Mouse (Mus musculus) stomach, embryonic 15.5 days (tissue): Measurements from ENCODE around the gene Ccl4. TPM values are rescaled to one million over a fixed set of nuclear protein-coding genes. Genes with fewer than 3 reads are reported as not detected.

Experiments used
- ATAC-seq: fragments of 200-750 bp; cut with Nextera tagmentation; 2 replicates; pipeline ENCODE4 v1.8.0; 2017; ENCODE audit warnings: low read depth, moderate number of reproducible peaks, moderate TSS enrichment; ENCODE audit not compliant: insufficient read depth, low FRiP score
- H3K27ac ChIP-seq: fragments of 300-500 bp; sonication (generic); 2 replicates; pipeline ENCODE4 v1.5.1; 2015; ENCODE audit warnings: mild to moderate bottlenecking, inconsistent platforms
- H3K27me3 ChIP-seq: fragments of 300-500 bp; sonication (generic); replicated peaks from 2 replicates; pipeline ENCODE4 v1.6.1; 2015; ENCODE audit warnings: inconsistent platforms
- H3K36me3 ChIP-seq: fragments of 300-500 bp; sonication (generic); 2 replicates; pipeline ENCODE4 v1.6.1; 2015; ENCODE audit warnings: inconsistent platforms
- H3K4me1 ChIP-seq: fragments of 300-500 bp; sonication (generic); 2 replicates; pipeline ENCODE4 v1.6.1; 2015; ENCODE audit warnings: inconsistent platforms
- H3K4me2 ChIP-seq: fragments of 300-500 bp; sonication (generic); 2 replicates; pipeline ENCODE4 v1.6.1; 2015; ENCODE audit warnings: mild to moderate bottlenecking, inconsistent platforms
- H3K4me3 ChIP-seq: fragments of 300-500 bp; sonication (generic); replicated peaks from 2 replicates; pipeline ENCODE4 v1.5.1; 2015; ENCODE audit warnings: inconsistent platforms
- H3K9ac ChIP-seq: fragments of 300-500 bp; sonication (generic); 2 replicates; pipeline ENCODE4 v1.6.1; 2015; ENCODE audit warnings: inconsistent platforms
- H3K9me3 ChIP-seq: fragments of 300-500 bp; sonication (generic); 2 replicates; pipeline ENCODE4 v1.6.1; 2016; ENCODE audit warnings: inconsistent platforms
- WGBS: fragments of 180-500 bp; shearing (Covaris S2); methylation state at CpG from one replicate; pipeline ENCODE4 v1.1.7; 2015; 5-methylcytosine and 5-hydroxymethylcytosine counted together
- polyA plus RNA-seq: library from polyadenylated mRNA; unstranded; fragments of >200 nt; fragmentation: Nextera tagmentation; extraction: Ambion mirVana; gene quantifications from 2 replicates; pipeline ENCODE4 v1.2.1, GENCODE M21; 2015

The Ccl4 gene
- polyA plus RNA-seq, 1 experiment from 2014 or later, result 0.71 TPM

- H3K4me3 ChIP-seq, result no peak overlapping the region
- WGBS, result 67% methylated on average over 1 of the region's 1 CpGs
- no peak for ATAC-seq
Observed at GRCm38 (mm10) chr11:83689918-83690317, 27.5 kb downstream of the Ccl4 start.

GRCm38 (mm10) chr11:83692008-83692407 is 29.6 kb downstream of the Ccl4 start:
- WGBS, result 70% methylated on average over 1 of the region's 1 CpGs
- H3K27me3 ChIP-seq, result no peaks in the 10 kb centered on the region
- H3K4me2 ChIP-seq, result no peak overlapping the region
- H3K4me1 ChIP-seq, result no peaks in the 10 kb centered on the region
- H3K4me3 ChIP-seq, result no peak overlapping the region
- no peak overlapping the region for H3K9ac ChIP-seq
- ATAC-seq, result no peak
- H3K36me3 ChIP-seq, result no peaks in the 10 kb centered on the region
- H3K9me3 ChIP-seq, result no peaks in the 10 kb centered on the region
- H3K27ac ChIP-seq, result no peak overlapping the region

More at GRCm38 (mm10) chr11:83689918-83690317, 27.5 kb downstream of the Ccl4 start:
- no peaks in the 10 kb centered on the region for H3K9me3 ChIP-seq
- no peaks in the 10 kb centered on the region for H3K27me3 ChIP-seq
- no peaks in the 10 kb centered on the region for H3K4me1 ChIP-seq
- no peak overlapping the region for H3K27ac ChIP-seq
- H3K9ac ChIP-seq, result no peak overlapping the region
- H3K4me2 ChIP-seq, result no peak overlapping the region
- no peaks in the 10 kb centered on the region for H3K36me3 ChIP-seq

- no peaks in the 10 kb centered on the region for H3K9me3 ChIP-seq
- H3K36me3 ChIP-seq, result no peaks in the 10 kb centered on the region
- no peak within 1 kb of the TSS for H3K4me3 ChIP-seq
- H3K27me3 ChIP-seq, result no peaks in the 10 kb centered on the region
- H3K27ac ChIP-seq, result no peak within 1 kb of the TSS
- WGBS, result 17% methylated on average over 1 of the region's 1 CpGs
- no peak for ATAC-seq
- no peak within 1 kb of the TSS for H3K9ac ChIP-seq
- H3K4me2 ChIP-seq, result no peak within 1 kb of the TSS
- no peaks in the 10 kb centered on the region for H3K4me1 ChIP-seq
Observed at GRCm38 (mm10) chr11:83703705-83704104, 41.3 kb downstream of the Ccl4 start, which contains the start of gene Wfdc17. Gene Wfdc17, plus strand, starts transcription at chr11:83703991.

- no peak within 1 kb of the TSS for H3K4me2 ChIP-seq
- no peak within 1 kb of the TSS for H3K27ac ChIP-seq
- no peak within 1 kb of the TSS for H3K4me3 ChIP-seq
- H3K9ac ChIP-seq, result no peak within 1 kb of the TSS
- no peaks in the 10 kb centered on the region for H3K9me3 ChIP-seq
- H3K4me1 ChIP-seq, result no peaks in the 10 kb centered on the region
- 66% methylated on average over 4 of the region's 4 CpGs for WGBS
- ATAC-seq, result no peak
- no peaks in the 10 kb centered on the region for H3K36me3 ChIP-seq
- no peaks in the 10 kb centered on the region for H3K27me3 ChIP-seq
Observed at GRCm38 (mm10) chr11:83708715-83709114, 46.3 kb downstream of the Ccl4 start, which contains the start of gene Wfdc18. Gene Wfdc18, plus strand, starts transcription at chr11:83709015.

GRCm38 (mm10) chr11:83709683-83710082 is 47.3 kb downstream of the Ccl4 start:
- ATAC-seq, result no peak
- Histone ChIP-seq H3K4me2 (no peak overlapping the region), H3K27ac (no peak overlapping the region), H3K4me3 (no peak overlapping the region), H3K9ac (no peak overlapping the region), H3K9me3 (no peaks in the 10 kb centered on the region), H3K4me1 (no peaks in the 10 kb centered on the region), H3K36me3 (no peaks in the 10 kb centered on the region), H3K27me3 (no peaks in the 10 kb centered on the region)
- 81% methylated on average over 5 of the region's 5 CpGs for WGBS

GRCm38 (mm10) chr11:83712671-83713070 is 50.3 kb downstream of the Ccl4 start:
- WGBS, result 55% methylated on average over 1 of the region's 1 CpGs
- no peak overlapping the region for H3K4me2 ChIP-seq
- H3K27ac ChIP-seq, result no peak overlapping the region
- H3K9me3 ChIP-seq, result no peaks in the 10 kb centered on the region
- no peaks in the 10 kb centered on the region for H3K36me3 ChIP-seq
- ATAC-seq, result no peak
- H3K27me3 ChIP-seq, result no peaks in the 10 kb centered on the region
- no peaks in the 10 kb centered on the region for H3K4me1 ChIP-seq
- H3K9ac ChIP-seq, result no peak overlapping the region
- no peak overlapping the region for H3K4me3 ChIP-seq

- Histone ChIP-seq H3K4me2 (no peak overlapping the region), H3K4me3 (no peak overlapping the region), H3K9me3 (no peaks in the 10 kb centered on the region), H3K9ac (no peak overlapping the region), H3K27me3 (no peaks in the 10 kb centered on the region), H3K4me1 (no peaks in the 10 kb centered on the region), H3K36me3 (no peaks in the 10 kb centered on the region), H3K27ac (no peak overlapping the region)
- ATAC-seq, result no peak
- WGBS, result 76% methylated on average over 2 of the region's 2 CpGs
Observed at GRCm38 (mm10) chr11:83713925-83714324, 51.5 kb downstream of the Ccl4 start.

Other genes with a start within 250 kb of the Ccl4 start
- gene Gas2l2, start 233.1 kb upstream of the Ccl4 start, polyA plus RNA-seq, result 0.08 TPM in 1 of 2 replicates, not detected in the other
- 0.72 and 1.1 TPM in 2 replicates for gene 1700020L24Rik, start 224.9 kb upstream of the Ccl4 start, polyA plus RNA-seq
- gene Mmp28, start 199.5 kb upstream of the Ccl4 start, polyA plus RNA-seq, result 2.4 and 3.1 TPM in 2 replicates
- gene Taf15, start 189.5 kb upstream of the Ccl4 start, polyA plus RNA-seq, result 13.4 and 14.9 TPM in 2 replicates
- gene Heatr9, start 140.4 kb upstream of the Ccl4 start, polyA plus RNA-seq, result not detected in 2 replicates
- gene Ccl5, start 132.1 kb upstream of the Ccl4 start, polyA plus RNA-seq, result 1.6 and 1.7 TPM in 2 replicates
- gene Ccl9, start 83.9 kb upstream of the Ccl4 start, polyA plus RNA-seq, result 12.9 and 14.2 TPM in 2 replicates
- gene Ccl6, start 69.5 kb upstream of the Ccl4 start, polyA plus RNA-seq, result 12.5 and 16.1 TPM in 2 replicates
- not detected in 2 replicates for gene Rpl9-ps1, start 17.0 kb upstream of the Ccl4 start, polyA plus RNA-seq
- 0.66 and 1.0 TPM in 2 replicates for gene Ccl3, start 13.2 kb upstream of the Ccl4 start, polyA plus RNA-seq
- gene Wfdc17, start 41.4 kb downstream of the Ccl4 start, polyA plus RNA-seq, result 4.7 and 6.0 TPM in 2 replicates
- 0.57 and 0.66 TPM in 2 replicates for gene Wfdc18, start 46.4 kb downstream of the Ccl4 start, polyA plus RNA-seq
- 8.1 and 9.1 TPM in 2 replicates for gene Wfdc21, start 84.4 kb downstream of the Ccl4 start, polyA plus RNA-seq
- 21.1 TPM in 2 replicates for gene Heatr6, start 91.1 kb downstream of the Ccl4 start, polyA plus RNA-seq
- 6.0 and 8.0 TPM in 2 replicates for gene Hnf1b, start 187.5 kb downstream of the Ccl4 start, polyA plus RNA-seq